Mouse (Mus musculus) lung, postnatal 0 days (tissue): ENCODE results near the gene Dlgap1. TPM values are rescaled to one million over a fixed set of nuclear protein-coding genes. Genes with fewer than 3 reads are reported as not detected.

Experiments used
- ATAC-seq: fragments of 200-750 bp; cut with Nextera tagmentation; 2 replicates; pipeline ENCODE4 v1.8.0; 2017; ENCODE audit warnings: moderate library complexity
- DNase-seq: peaks from one replicate; pipeline ENCODE4 v3.0.0-alpha.2; 2016; ENCODE audit warnings: low spot score
- H3K27ac ChIP-seq: fragments of 300-500 bp; sonication (generic); 2 replicates; pipeline ENCODE4 v1.5.1; 2014; ENCODE audit warnings: antibody characterized with exemption, mild to moderate bottlenecking, low read length, mixed read lengths
- H3K27me3 ChIP-seq: fragments of 300-500 bp; sonication (generic); replicated peaks from 2 replicates; pipeline ENCODE4 v1.6.1; 2014; ENCODE audit warnings: low read length, mixed read lengths; ENCODE audit not compliant: insufficient read depth
- H3K36me3 ChIP-seq: fragments of 300-500 bp; sonication (generic); 2 replicates; pipeline ENCODE4 v1.6.1; 2014; ENCODE audit warnings: low read length, mixed read lengths; ENCODE audit not compliant: insufficient read depth
- H3K4me1 ChIP-seq: fragments of 300-500 bp; sonication (generic); 2 replicates; pipeline ENCODE4 v1.6.1; 2014; ENCODE audit warnings: antibody characterized with exemption, low read depth, low read length, mixed read lengths; ENCODE audit not compliant: insufficient read depth
- H3K4me2 ChIP-seq: fragments of 300-500 bp; sonication (generic); replicated peaks from 2 replicates; pipeline ENCODE4 v1.6.1; 2014; ENCODE audit warnings: low read depth, mild to moderate bottlenecking, low read length, moderate library complexity, mixed read lengths
- H3K4me3 ChIP-seq: fragments of 300-500 bp; sonication (generic); 2 replicates; pipeline ENCODE4 v1.5.1; 2014; ENCODE audit warnings: low read depth, low read length
- H3K9ac ChIP-seq: fragments of 300-500 bp; sonication (generic); replicated peaks from 2 replicates; pipeline ENCODE4 v1.6.1; 2014; ENCODE audit warnings: low read depth, mild to moderate bottlenecking
- H3K9me3 ChIP-seq: fragments of 300-500 bp; sonication (generic); 2 replicates; pipeline ENCODE4 v1.6.1; 2016; ENCODE audit warnings: low read length, mixed read lengths
- CTCF ChIP-seq: IDR thresholded peaks from 2 replicates; pipeline ENCODE4 v1.5.1; 2016; ENCODE audit warnings: antibody characterized with exemption, mild to moderate bottlenecking
- EP300 ChIP-seq: IDR thresholded peaks from 2 replicates; pipeline ENCODE4 v1.6.1; 2016; ENCODE audit warnings: antibody characterized with exemption, mild to moderate bottlenecking, control low read depth
- WGBS: fragments of 180-500 bp; shearing (Covaris S2); extraction: QIAGEN DNeasy Blood & Tissue Kit; methylation state at CpG from one replicate; pipeline ENCODE4 v1.1.7; 2014; 5-methylcytosine and 5-hydroxymethylcytosine counted together
- polyA plus RNA-seq: library from polyadenylated mRNA; unstranded; fragments of >200 nt; fragmentation: Nextera tagmentation; extraction: Ambion mirVana; gene quantifications from 2 replicates; pipeline ENCODE4 v1.2.1, GENCODE M21; 2015

Dlgap1 gene
- polyA plus RNA-seq, 1 experiment from 2014 or later: 0.26 TPM

DNA sequence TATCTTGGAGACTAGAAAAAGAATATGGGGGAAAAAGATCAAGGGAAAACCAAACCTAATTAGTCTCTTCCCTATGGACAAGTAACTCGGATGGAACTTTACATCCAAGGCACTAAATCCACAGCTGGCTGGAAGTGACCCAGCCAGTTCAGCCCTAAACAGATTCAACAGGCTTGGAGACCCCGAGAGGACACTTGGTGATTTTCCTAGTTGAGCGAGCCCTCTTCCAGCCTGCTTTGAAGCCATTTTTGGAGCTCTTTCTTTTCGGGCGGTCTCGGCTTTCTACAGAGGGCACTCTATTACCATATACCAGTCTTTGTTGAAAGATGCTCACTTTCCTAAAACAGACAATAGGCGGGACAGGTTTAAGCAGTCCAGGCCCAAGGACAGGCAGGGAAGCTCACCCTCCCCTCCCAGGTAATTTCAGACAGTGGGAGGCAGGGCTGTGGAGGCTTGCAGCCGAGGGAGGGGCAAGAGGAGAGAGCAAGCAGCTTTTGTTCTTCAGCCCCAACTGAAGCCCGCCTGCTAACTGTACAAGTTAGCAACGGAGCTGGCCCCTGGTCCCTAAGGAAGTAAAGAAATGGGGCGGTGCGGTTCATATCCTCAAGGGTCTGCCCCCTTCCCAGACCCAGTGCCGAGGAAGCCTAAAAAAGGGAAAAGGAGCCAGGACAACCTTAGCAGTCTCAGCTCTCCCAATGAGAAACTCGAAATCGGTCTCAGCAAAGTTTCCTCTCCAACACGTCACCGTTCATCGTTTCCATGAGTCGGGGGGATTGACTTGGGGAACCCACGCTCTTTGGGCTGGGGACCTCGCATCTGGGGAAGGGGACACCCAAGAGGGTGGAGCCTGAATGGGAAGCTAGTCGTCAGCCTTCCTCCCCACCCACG, 879.9 kb downstream of the Dlgap1 start:
- Histone ChIP-seq H3K4me3 (peak overlapping the region; percentile 62), H3K9ac (peak overlapping the region; percentile 89), H3K27me3 (no peaks in the 10 kb centered on the region), H3K4me1 (no peaks in the 10 kb centered on the region; the same call in 1 of the 2 replicates), H3K27ac (peak overlapping the region; percentile 98), H3K36me3 (peaks cover 3% of the 10 kb centered on the region), H3K9me3 (no peaks in the 10 kb centered on the region), H3K4me2 (peak overlapping the region; percentile 94)
- ATAC-seq (peak; percentile 3), DNase-seq (peak; percentile 89)
- TF ChIP-seq EP300 (no peak), CTCF (0 out of 2 replicates have a peak, but pooled peaks have one; percentile 5)
- WGBS: under 1% methylated on average over 23 of the region's 23 CpGs

DNA sequence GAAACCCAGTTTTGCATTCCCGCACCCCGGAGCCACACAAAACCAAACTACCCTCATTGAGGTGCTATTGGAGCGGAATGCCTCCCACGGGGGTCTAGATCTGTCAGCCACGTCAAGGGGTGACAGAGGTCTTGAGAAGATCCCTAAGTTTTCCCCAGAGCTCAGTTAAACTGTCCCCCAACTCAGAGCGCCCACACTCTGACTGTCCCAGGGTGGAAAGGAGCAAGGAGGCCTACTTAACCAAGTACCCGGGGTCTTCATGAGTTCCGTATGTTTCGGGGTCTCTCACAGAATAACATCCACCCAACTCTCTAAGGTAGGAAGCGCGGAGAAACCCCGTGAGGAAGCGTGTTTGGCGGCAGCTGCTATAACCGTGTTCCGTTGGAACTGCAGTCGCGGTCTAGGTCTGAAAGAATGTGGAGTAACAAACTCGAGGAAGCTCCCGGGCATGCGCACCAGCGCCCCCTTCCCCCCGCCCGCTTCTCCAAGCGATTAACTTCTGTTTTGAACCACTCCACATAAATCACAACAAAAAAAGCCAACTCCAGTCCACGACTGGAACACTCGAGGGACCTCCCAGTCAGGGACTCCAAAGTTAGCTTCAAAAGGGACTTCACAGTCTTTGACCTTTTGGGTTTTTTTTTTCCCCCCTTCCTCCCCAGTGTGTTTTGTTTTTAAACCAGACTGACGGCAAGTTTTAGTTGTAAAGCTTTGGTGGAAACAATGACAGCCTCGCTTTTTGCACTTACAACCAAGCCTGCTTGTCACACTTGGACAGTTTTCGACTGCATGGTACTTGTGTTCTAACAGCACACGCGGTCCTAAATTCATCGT, 880.7 kb downstream of the Dlgap1 start:
- DNase-seq: peak; percentile 96

DNA sequence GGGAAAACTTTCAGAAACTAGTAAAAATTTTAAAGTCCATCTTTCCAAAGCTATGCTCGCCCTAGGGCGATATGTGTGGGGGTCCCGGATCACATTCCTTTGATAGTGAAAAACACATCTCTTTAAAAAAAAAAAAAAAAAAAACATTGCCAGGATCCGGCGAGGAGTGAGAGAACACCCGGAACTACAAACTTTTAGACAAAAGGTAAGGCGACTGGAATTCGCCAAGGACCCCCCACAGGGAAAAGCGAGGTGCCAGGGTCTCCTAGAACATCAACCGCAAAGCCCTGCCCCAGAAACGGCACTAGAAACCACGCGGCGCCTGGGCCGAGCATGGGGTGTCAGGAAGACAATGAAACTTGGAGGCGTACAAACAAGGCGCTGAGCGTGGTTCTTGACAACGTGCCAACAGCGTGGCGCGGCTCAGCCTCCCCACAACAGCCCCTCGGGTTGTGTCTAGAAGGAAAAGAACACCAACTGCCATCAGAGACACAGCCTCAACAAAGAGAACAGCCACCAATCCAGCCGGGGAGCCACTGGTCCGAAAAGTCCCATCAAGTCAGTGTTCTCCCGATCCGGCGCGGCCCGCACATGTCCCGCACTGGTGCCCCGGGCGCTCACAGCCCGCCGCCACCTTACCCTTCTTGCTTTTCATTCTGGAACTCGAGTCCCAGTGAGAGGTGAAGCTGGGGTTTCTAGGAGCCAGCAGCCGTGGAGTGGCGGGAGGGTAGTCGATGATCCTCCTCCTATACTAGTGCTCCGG, 881.5 kb downstream of the Dlgap1 start:
- no peaks in the 10 kb centered on the region; the same call in 1 of the 2 replicates for H3K4me1 ChIP-seq
- H3K4me3 ChIP-seq: peak overlapping the region; percentile 62
- peak overlapping the region; percentile 98 for H3K27ac ChIP-seq
- no peak for TF ChIP-seq EP300
- TF ChIP-seq CTCF: no peak
- H3K9me3 ChIP-seq: no peaks in the 10 kb centered on the region
- no peaks in the 10 kb centered on the region for H3K27me3 ChIP-seq
- DNase-seq (peak; percentile 76), ATAC-seq (no peak)
- H3K4me2 ChIP-seq: peak overlapping the region; percentile 94
- no peaks in the 10 kb centered on the region for H3K36me3 ChIP-seq
- peak overlapping the region; percentile 89 for H3K9ac ChIP-seq
- under 1% methylated on average over 40 of the region's 40 CpGs for WGBS

More for the DNA sequence above, 880.7 kb downstream of the Dlgap1 start:
- H3K9ac ChIP-seq: peak overlapping the region; percentile 89
- no peaks in the 10 kb centered on the region for H3K9me3 ChIP-seq
- no peaks in the 10 kb centered on the region for H3K36me3 ChIP-seq
- no peaks in the 10 kb centered on the region; the same call in 1 of the 2 replicates for H3K4me1 ChIP-seq
- peak; percentile 53 for TF ChIP-seq CTCF
- TF ChIP-seq EP300: peak; percentile 54
- under 1% methylated on average over 33 of the region's 33 CpGs for WGBS
- peak overlapping the region; percentile 98 for H3K27ac ChIP-seq
- H3K4me3 ChIP-seq: peak overlapping the region; percentile 62
- peak overlapping the region; percentile 94 for H3K4me2 ChIP-seq
- H3K27me3 ChIP-seq: no peaks in the 10 kb centered on the region
- 0 out of 2 replicates have a peak, but pooled peaks have one; percentile 6 for ATAC-seq

DNA sequence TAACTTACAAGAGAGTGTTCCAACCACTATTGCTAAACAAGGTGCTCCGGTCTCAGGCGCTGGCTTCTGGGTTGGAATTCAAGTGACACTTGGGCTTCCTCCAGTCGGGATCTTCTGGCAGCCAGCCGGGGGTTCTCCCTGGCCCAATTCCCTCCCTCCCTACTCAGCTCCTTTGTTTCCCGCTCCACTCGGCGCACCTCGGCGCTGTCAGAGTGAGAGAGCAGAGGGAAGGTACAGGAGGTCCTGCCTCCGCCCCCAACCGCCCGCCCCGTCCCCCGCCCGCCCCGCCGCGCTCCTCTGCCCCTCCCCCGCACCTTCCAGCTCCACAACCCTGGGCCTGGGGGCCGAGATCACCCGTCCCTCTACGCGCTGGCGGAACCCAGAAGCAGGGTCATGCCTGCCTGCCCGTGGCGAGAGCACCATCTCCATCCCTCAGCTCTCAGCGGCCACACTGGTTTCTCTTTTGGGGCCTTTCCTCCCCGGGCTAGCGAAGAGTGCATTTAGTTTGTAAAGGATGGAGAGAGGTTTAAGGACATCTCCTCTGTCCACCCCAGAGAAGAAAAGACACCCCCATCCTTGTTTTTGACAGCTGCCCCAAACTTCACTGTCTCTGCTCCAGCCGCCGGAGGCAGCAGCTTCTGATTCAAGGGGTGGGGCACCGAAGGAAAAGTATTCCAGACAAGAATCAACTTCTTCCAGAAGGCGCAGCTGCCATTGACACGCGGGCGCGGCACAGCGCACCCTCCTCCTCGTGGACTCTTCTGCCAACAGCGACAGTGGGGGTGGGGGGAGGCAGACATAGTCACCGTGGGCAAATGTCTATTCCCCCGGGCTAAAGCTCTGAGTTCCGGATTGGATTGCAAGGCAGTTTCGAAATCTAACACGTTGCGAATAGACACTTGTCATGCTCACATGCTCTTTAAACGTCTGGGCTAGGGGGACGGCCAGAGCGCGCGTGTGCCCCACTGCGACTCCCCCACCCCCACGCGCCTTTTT, 882.4 kb downstream of the Dlgap1 start:
- Histone ChIP-seq H3K4me2 (peak overlapping the region; percentile 94), H3K4me3 (peak overlapping the region; percentile 62), H3K4me1 (no peaks in the 10 kb centered on the region; the same call in 1 of the 2 replicates), H3K9ac (peak overlapping the region; percentile 89), H3K27ac (peak overlapping the region; percentile 98), H3K36me3 (no peaks in the 10 kb centered on the region), H3K9me3 (no peaks in the 10 kb centered on the region), H3K27me3 (no peaks in the 10 kb centered on the region)
- TF ChIP-seq CTCF (no peak), EP300 (peak; percentile 32; the same call in 1 of the 2 replicates)
- DNase-seq: peak; percentile 94
- WGBS: under 1% methylated on average over 43 of the region's 54 CpGs
- peak; percentile 63 for ATAC-seq
